9 mouse cellular contexts compared by ENCODE assay signal in the genomic region with DNA sequence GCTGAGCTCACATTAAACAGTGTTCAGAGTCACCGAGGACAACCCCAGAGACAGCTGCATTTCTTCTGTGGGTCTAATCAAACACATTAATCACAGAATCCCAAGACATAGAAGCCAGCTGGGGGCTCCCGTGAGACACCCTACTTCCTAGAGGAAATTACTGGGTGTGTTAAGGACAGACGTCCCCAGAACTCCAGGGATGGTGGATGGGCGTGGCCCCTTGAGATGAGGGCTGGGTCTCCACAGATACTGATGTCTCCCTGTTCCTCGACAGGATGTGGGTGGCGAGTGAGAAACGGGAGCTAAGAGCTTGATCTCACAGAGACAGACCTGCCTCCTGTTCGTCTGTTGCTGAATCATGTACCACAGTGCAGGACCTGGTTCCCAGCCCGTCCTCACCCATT. TPM values are rescaled to one million over a fixed set of nuclear protein-coding genes. Genes with fewer than 3 reads are reported as not detected.
DNase-seq lines count a peak whose midpoint lies in the region; ATAC-seq and TF ChIP-seq lines count a peak whose summit lies in the region.
"Had no signal": no experiment of that assay in that cellular context is flagged by ENCODE, and none has a peak within 500 bp of the region (broad histone marks: within the 10 kb centered on the region; RNA-seq: fewer than 3 reads in every experiment).

No protein-coding gene starts in this region.

- intact Hi-C loops in left cerebral cortex, adult 2 months (cut with DNase I) = no loop called here
- intact Hi-C loops in left cerebral cortex, postnatal 4 days (cut with DNase I) = no loop called here
- intact Hi-C loops in heart, postnatal 36 days (cut with DNase I) = loop anchor here (2.0 kb wide), 1 partner anchor 26 kb away; no protein-coding TSS in a partner anchor

- H3K9me3 ChIP-seq in forebrain, embryonic 11.5 days (ENCODE audit: control insufficient read depth, low read length) = no peaks in the 10 kb centered on the region
- no peaks in the 10 kb centered on the region for H3K9me3 ChIP-seq in midbrain, embryonic 11.5 days (ENCODE audit: control insufficient read depth, low read length)

- DNase-seq in left cerebral cortex, adult 2 months (ENCODE audit: extremely low spot score in 1 of 2, low spot score in 2 of 2) = peak; percentile 54 to 59
- DNase-seq in left cerebral cortex, postnatal 4 days = no peak
- no peak for DNase-seq in forebrain, embryonic 11.5 days (ENCODE audit: low spot score)
- peak; percentile 45 to 53 for DNase-seq in heart, postnatal 36 days
- peak; percentile 73 to 82 for DNase-seq in kidney, postnatal 4 days
- DNase-seq in midbrain, embryonic 11.5 days (ENCODE audit: low spot score, missing footprints) = no peak
- DNase-seq in thymus, postnatal 36 days = peak; percentile 34 to 49
- no peak for DNase-seq in adipocyte (ENCODE audit: low spot score)

- H3K4me2 ChIP-seq in forebrain, embryonic 11.5 days (ENCODE audit: low read depth, low read length, severe bottlenecking) = peak overlapping the region; percentile 51; the same call in 1 of the 2 replicates
- peak overlapping the region; percentile 41 for H3K4me2 ChIP-seq in midbrain, embryonic 11.5 days

- H3K27ac ChIP-seq in left cerebral cortex, adult 2 months = peak overlapping the region; percentile 74
- H3K27ac ChIP-seq in forebrain, embryonic 11.5 days (ENCODE audit: low read depth, low read length) = no peak overlapping the region
- no peak overlapping the region for H3K27ac ChIP-seq in midbrain, embryonic 11.5 days (ENCODE audit: low read depth, low read length)

- no peaks in the 10 kb centered on the region for H3K4me1 ChIP-seq in forebrain, embryonic 11.5 days (replicated peaks; ENCODE audit: control insufficient read depth, insufficient read depth, low read length)
- peaks cover 14% of the 10 kb centered on the region for H3K4me1 ChIP-seq in midbrain, embryonic 11.5 days (ENCODE audit: control insufficient read depth, insufficient read depth, low read length)

- WGBS in forebrain, embryonic 11.5 days = 7% methylated on average over 9 of the region's 9 CpGs
- WGBS in midbrain, embryonic 11.5 days = 5% methylated on average over 9 of the region's 9 CpGs

- H3K4me3 ChIP-seq in left cerebral cortex, adult 2 months = peak overlapping the region; percentile 36
- no peak overlapping the region for H3K4me3 ChIP-seq in forebrain, embryonic 11.5 days (ENCODE audit: low read depth, low read length)
- H3K4me3 ChIP-seq in midbrain, embryonic 11.5 days (ENCODE audit: low read depth, low read length) = no peak overlapping the region

- peaks cover 30% of the 10 kb centered on the region for H3K27me3 ChIP-seq in forebrain, embryonic 11.5 days (ENCODE audit: control insufficient read depth, insufficient read depth, low read length)
- peaks cover 33% of the 10 kb centered on the region for H3K27me3 ChIP-seq in midbrain, embryonic 11.5 days (ENCODE audit: control insufficient read depth, insufficient read depth, low read length)

- no peaks in the 10 kb centered on the region for H3K36me3 ChIP-seq in forebrain, embryonic 11.5 days (ENCODE audit: control insufficient read depth, insufficient read depth, low read length)
- H3K36me3 ChIP-seq in midbrain, embryonic 11.5 days (ENCODE audit: control insufficient read depth, insufficient read depth, low read length) = no peaks in the 10 kb centered on the region

- no peak; the same call in 1 of the 2 replicates for TF ChIP-seq CTCF in left cerebral cortex, adult 2 months (IDR thresholded peaks at IDR 0.05)

- H3K9ac ChIP-seq in forebrain, embryonic 11.5 days (ENCODE audit: low read length) = no peak overlapping the region
- H3K9ac ChIP-seq in midbrain, embryonic 11.5 days (ENCODE audit: low read length) = peak overlapping the region; percentile 39

- ATAC-seq in forebrain, embryonic 11.5 days (replicated peaks; ENCODE audit: low FRiP score) = no peak
- ATAC-seq in midbrain, embryonic 11.5 days (ENCODE audit: low FRiP score) = 0 out of 2 replicates have a peak, but pooled peaks have one; percentile 20

RNA-seq across cellular contexts. Expression of gene Trhr2, which starts 17.7 kb away (rescaled TPM):
- 10 to 100 TPM in 1 of 2 experiments, 1 to 10 TPM in 1; 7.1 to 11.4 TPM for total RNA-seq in left cerebral cortex, adult 2 months (2021)
- 1 to 10 TPM in 1 of 2 experiments, under 1 TPM in 1; 0.66 to 1.3 TPM for total RNA-seq in left cerebral cortex, postnatal 4 days (2021)
- polyA plus RNA-seq in forebrain, embryonic 11.5 days (2014; fragmentation: Nextera tagmentation; extraction: Ambion mirVana) = not detected in 2 replicates
- total RNA-seq in heart, postnatal 36 days (2021) = not detected
- not detected in 2 replicates for polyA plus RNA-seq in midbrain, embryonic 11.5 days (2014; fragmentation: Nextera tagmentation; extraction: Ambion mirVana)
- polyA plus RNA-seq: large intestine, adult 2 months had no signal

RNA-seq across cellular contexts. Expression of gene Zc3h18, which starts 33.6 kb away (rescaled TPM):
- 10 to 100 TPM; 42.3 to 45.0 TPM for total RNA-seq in left cerebral cortex, adult 2 months (2021)
- total RNA-seq in left cerebral cortex, postnatal 4 days (2021) = 10 to 100 TPM; 47.9 to 49.3 TPM
- polyA plus RNA-seq in forebrain, embryonic 11.5 days (2014; fragmentation: Nextera tagmentation; extraction: Ambion mirVana) = 54.8 and 57.4 TPM in 2 replicates
- 10 to 100 TPM; 21.4 to 23.0 TPM for total RNA-seq in heart, postnatal 36 days (2021)
- polyA plus RNA-seq in midbrain, embryonic 11.5 days (2014; fragmentation: Nextera tagmentation; extraction: Ambion mirVana) = 42.0 and 43.7 TPM in 2 replicates

Comparison
In these comparisons a context has a peak if more than half of its experiments do, and no peak if none do; other contexts are left out.
1. DNase-seq: peak in left cerebral cortex, adult 2 months (2 of 2), heart, postnatal 36 days (2 of 2), kidney, postnatal 4 days (2 of 2) and thymus, postnatal 36 days (2 of 2); none in left cerebral cortex, postnatal 4 days (single experiment), forebrain, embryonic 11.5 days (single experiment), midbrain, embryonic 11.5 days (single experiment) and adipocyte (single experiment).